Mouse (Mus musculus): ENCODE measurements around the gene 2010111I01Rik. TPM values are rescaled to one million over a fixed set of nuclear protein-coding genes. Genes with fewer than 3 reads are reported as not detected.

Gene 2010111I01Rik
- total RNA-seq, 1 experiment, result 58.3 TPM

GRCm38 (mm10) chr13:63186217-63186616 is 221.5 kb downstream of the 2010111I01Rik start:
- H3K27ac ChIP-seq (ENCODE audit: insufficient read depth, low read depth, low read length, poor library complexity, severe bottlenecking), result no peak overlapping the region
- in situ Hi-C loops (cut with MboI; ENCODE audit: low sequenced_read_pairs in 2 of 2, unreplicated experiment in 2 of 2), result no loop called here
- no peak overlapping the region for H3K9ac ChIP-seq (ENCODE audit: insufficient read depth, low read depth, low read length, poor library complexity, severe bottlenecking)
- peaks cover 3 to 17% of the 10 kb centered on the region in 2 experiments; a peak in 2 of 4 replicates for H3K4me1 ChIP-seq (ENCODE audit: control insufficient read depth in 2 of 2, insufficient read depth in 2 of 2, low read length in 2 of 2, poor library complexity in 1 of 2)
- DNase-seq (ENCODE audit: low read depth, low spot score), result no peak
- no peak overlapping the region for H3K4me3 ChIP-seq (ENCODE audit: insufficient read depth in 1 of 2, low read depth in 1 of 2, low read length in 2 of 2, poor library complexity in 1 of 2, severe bottlenecking in 1 of 2)
- no peak for TF ChIP-seq ZC3H11A (IDR thresholded peaks at IDR 0.05; ENCODE audit: borderline replicate concordance, low read depth, low read length)
- TF ChIP-seq MAFK (IDR thresholded peaks at IDR 0.05; ENCODE audit: insufficient read depth, low read depth, low read length), result no peak
- TF ChIP-seq HCFC1 (IDR thresholded peaks at IDR 0.05; ENCODE audit: borderline replicate concordance, insufficient read depth, low read length), result no peak
- TF ChIP-seq ZNF384 (IDR thresholded peaks at IDR 0.05; ENCODE audit: low read depth, low read length), result no peak
- TF ChIP-seq CHD2 (IDR thresholded peaks at IDR 0.05; ENCODE audit: low read depth, low read length), result no peak
- no peaks in the 10 kb centered on the region for H3K9me3 ChIP-seq (ENCODE audit: control insufficient read depth, insufficient read depth, low read depth, low read length)
- H3K36me3 ChIP-seq (ENCODE audit: control insufficient read depth, insufficient read depth, low read length, poor library complexity, severe bottlenecking), result no peaks in the 10 kb centered on the region

DNA sequence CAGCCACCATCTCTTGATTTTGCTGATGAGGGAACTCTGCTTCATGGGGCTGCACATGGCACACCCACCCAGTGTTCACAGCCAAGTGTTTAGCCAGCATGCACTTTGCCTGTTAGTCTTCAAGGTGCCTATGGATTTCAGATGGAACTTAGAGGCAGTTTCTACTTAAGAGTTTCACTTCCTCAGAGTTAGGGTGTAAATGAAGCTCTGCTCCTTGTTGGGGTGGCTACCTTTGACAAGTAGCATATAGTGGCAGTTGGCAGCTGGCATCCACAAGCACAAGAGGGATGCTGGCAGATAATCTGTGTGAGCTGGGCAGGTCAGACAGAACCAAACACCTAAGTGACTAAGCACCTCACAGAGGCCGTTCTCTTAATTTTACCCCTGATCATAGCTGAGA is 221.9 kb downstream of the 2010111I01Rik start:
- no peak for DNase-seq (ENCODE audit: low read depth, low spot score)
- Histone ChIP-seq H3K9ac (ENCODE audit: insufficient read depth, low read depth, low read length, poor library complexity, severe bottlenecking) (no peak overlapping the region), H3K4me3 (ENCODE audit: insufficient read depth in 1 of 2, low read depth in 1 of 2, low read length in 2 of 2, poor library complexity in 1 of 2, severe bottlenecking in 1 of 2) (no peak overlapping the region), H3K36me3 (ENCODE audit: control insufficient read depth, insufficient read depth, low read length, poor library complexity, severe bottlenecking) (no peaks in the 10 kb centered on the region), H3K4me1 (ENCODE audit: control insufficient read depth in 2 of 2, insufficient read depth in 2 of 2, low read length in 2 of 2, poor library complexity in 1 of 2) (peaks cover 3 to 17% of the 10 kb centered on the region in 2 experiments; a peak in 2 of 4 replicates), H3K9me3 (ENCODE audit: control insufficient read depth, insufficient read depth, low read depth, low read length) (no peaks in the 10 kb centered on the region), H3K27ac (ENCODE audit: insufficient read depth, low read depth, low read length, poor library complexity, severe bottlenecking) (no peak overlapping the region)
- in situ Hi-C loops (cut with MboI; ENCODE audit: low sequenced_read_pairs in 2 of 2, unreplicated experiment in 2 of 2), result no loop called here
- no peak for TF ChIP-seq CHD2 (IDR thresholded peaks at IDR 0.05; ENCODE audit: low read depth, low read length)
- TF ChIP-seq HCFC1 (IDR thresholded peaks at IDR 0.05; ENCODE audit: borderline replicate concordance, insufficient read depth, low read length), result no peak
- no peak for TF ChIP-seq ZNF384 (IDR thresholded peaks at IDR 0.05; ENCODE audit: low read depth, low read length)
- no peak for TF ChIP-seq ZC3H11A (IDR thresholded peaks at IDR 0.05; ENCODE audit: borderline replicate concordance, low read depth, low read length)
- TF ChIP-seq MAFK (IDR thresholded peaks at IDR 0.05; ENCODE audit: insufficient read depth, low read depth, low read length), result no peak

DNA sequence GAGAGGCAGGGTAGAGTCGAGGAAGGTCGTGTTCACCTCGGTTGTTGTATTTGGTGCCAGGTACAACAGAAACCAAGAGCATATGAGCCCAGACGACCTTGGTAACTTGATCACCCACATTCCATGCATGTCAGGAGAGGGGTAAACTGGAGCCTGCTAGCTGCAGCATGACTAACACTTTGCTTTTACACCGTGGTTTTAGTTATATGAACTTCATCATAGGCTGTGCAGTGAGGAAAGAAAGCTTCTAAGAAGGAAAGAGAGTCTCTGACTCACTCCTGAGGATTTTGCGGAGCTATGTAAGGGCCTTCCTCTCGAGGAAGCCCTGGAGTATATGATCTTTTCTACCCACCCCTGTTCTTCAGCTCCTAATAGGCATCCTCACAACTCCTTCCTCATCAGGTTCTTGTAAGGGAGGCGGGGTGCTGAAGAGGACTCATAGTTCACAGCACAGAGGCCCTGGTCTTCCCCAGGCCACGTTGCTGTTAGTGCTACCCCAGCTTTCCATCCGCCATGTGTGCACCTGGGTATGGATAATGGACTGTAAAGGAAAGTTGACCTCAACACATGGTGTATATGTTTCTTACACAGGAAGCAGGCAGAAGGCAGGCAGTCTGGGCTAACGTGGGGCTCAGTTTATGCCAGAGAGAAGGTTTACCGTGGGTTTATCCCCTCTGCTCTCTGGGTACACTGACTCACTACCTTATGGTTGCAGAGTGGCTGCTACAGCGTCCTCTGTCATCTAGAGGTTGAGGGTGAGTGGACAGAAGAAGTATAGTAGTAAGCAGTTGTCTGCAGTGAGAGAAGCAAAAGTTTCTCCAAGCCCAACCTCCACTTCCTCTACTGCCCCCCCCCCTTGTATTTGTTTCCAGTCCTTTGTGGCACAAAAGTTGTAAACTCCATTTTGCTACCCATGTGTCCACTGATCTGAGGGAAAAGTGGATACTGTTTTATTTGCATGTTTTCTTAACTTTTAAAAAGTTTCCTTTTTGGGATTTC is 222.8 kb downstream of the 2010111I01Rik start:
- no peaks in the 10 kb centered on the region for H3K36me3 ChIP-seq (ENCODE audit: control insufficient read depth, insufficient read depth, low read length, poor library complexity, severe bottlenecking)
- no peaks in the 10 kb centered on the region for H3K9me3 ChIP-seq (ENCODE audit: control insufficient read depth, insufficient read depth, low read depth, low read length)
- in situ Hi-C loops (cut with MboI; ENCODE audit: low sequenced_read_pairs in 2 of 2, unreplicated experiment in 2 of 2), result no loop called here
- H3K4me3 ChIP-seq (ENCODE audit: insufficient read depth in 1 of 2, low read depth in 1 of 2, low read length in 2 of 2, poor library complexity in 1 of 2, severe bottlenecking in 1 of 2), result no peak overlapping the region
- H3K27ac ChIP-seq (ENCODE audit: insufficient read depth, low read depth, low read length, poor library complexity, severe bottlenecking), result no peak overlapping the region
- TF ChIP-seq ZC3H11A (IDR thresholded peaks at IDR 0.05; ENCODE audit: borderline replicate concordance, low read depth, low read length) (no peak), MAFK (IDR thresholded peaks at IDR 0.05; ENCODE audit: insufficient read depth, low read depth, low read length) (no peak), HCFC1 (IDR thresholded peaks at IDR 0.05; ENCODE audit: borderline replicate concordance, insufficient read depth, low read length) (no peak), ZNF384 (IDR thresholded peaks at IDR 0.05; ENCODE audit: low read depth, low read length) (no peak), CHD2 (IDR thresholded peaks at IDR 0.05; ENCODE audit: low read depth, low read length) (no peak)
- H3K4me1 ChIP-seq (ENCODE audit: control insufficient read depth in 2 of 2, insufficient read depth in 2 of 2, low read length in 2 of 2, poor library complexity in 1 of 2), result peaks cover 3 to 17% of the 10 kb centered on the region in 2 experiments; a peak in 2 of 4 replicates
- DNase-seq (ENCODE audit: low read depth, low spot score), result peak; percentile 31
- H3K9ac ChIP-seq (ENCODE audit: insufficient read depth, low read depth, low read length, poor library complexity, severe bottlenecking), result no peak overlapping the region

DNA sequence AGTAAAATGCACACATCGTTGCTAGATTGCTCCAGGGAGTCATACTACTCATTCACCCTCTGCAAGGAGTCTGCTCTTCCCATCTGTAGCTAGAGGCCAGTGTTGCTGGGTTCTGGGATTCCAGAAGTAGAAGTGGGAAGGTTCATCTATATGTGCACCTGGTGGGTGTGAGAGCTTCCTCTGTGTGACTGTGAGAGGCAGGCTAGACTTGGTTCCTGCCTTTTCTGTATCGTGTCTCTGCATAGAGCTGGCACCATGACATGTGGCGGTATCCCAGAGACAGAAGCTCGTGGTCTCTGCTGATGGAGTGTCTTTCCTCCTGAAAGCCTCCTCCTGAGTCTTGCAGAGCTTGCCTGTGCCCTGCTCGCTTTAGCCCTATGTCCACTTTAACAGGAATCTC is 223.6 kb downstream of the 2010111I01Rik start:
- no peak for TF ChIP-seq CHD2 (IDR thresholded peaks at IDR 0.05; ENCODE audit: low read depth, low read length)
- no peak for TF ChIP-seq MAFK (IDR thresholded peaks at IDR 0.05; ENCODE audit: insufficient read depth, low read depth, low read length)
- no peak for TF ChIP-seq ZC3H11A (IDR thresholded peaks at IDR 0.05; ENCODE audit: borderline replicate concordance, low read depth, low read length)
- no peak for TF ChIP-seq HCFC1 (IDR thresholded peaks at IDR 0.05; ENCODE audit: borderline replicate concordance, insufficient read depth, low read length)
- TF ChIP-seq ZNF384 (IDR thresholded peaks at IDR 0.05; ENCODE audit: low read depth, low read length), result no peak
- Histone ChIP-seq H3K27ac (ENCODE audit: insufficient read depth, low read depth, low read length, poor library complexity, severe bottlenecking) (no peak overlapping the region), H3K9ac (ENCODE audit: insufficient read depth, low read depth, low read length, poor library complexity, severe bottlenecking) (no peak overlapping the region), H3K9me3 (ENCODE audit: control insufficient read depth, insufficient read depth, low read depth, low read length) (no peaks in the 10 kb centered on the region), H3K36me3 (ENCODE audit: control insufficient read depth, insufficient read depth, low read length, poor library complexity, severe bottlenecking) (no peaks in the 10 kb centered on the region), H3K4me3 (ENCODE audit: insufficient read depth in 1 of 2, low read depth in 1 of 2, low read length in 2 of 2, poor library complexity in 1 of 2, severe bottlenecking in 1 of 2) (no peak overlapping the region), H3K4me1 (ENCODE audit: control insufficient read depth in 2 of 2, insufficient read depth in 2 of 2, low read length in 2 of 2, poor library complexity in 1 of 2) (peaks cover 3 to 17% of the 10 kb centered on the region in 2 experiments; a peak in 2 of 4 replicates)
- DNase-seq (ENCODE audit: low read depth, low spot score), result no peak
- in situ Hi-C loops (cut with MboI; ENCODE audit: low sequenced_read_pairs in 2 of 2, unreplicated experiment in 2 of 2), result no loop called here
